Mouse (Mus musculus) midbrain, embryonic 12.5 days (tissue): ENCODE results near the gene Acadl. TPM values are rescaled to one million over a fixed set of nuclear protein-coding genes. Genes with fewer than 3 reads are reported as not detected.

ENCODE experiments used
- ATAC-seq: fragments of 200-750 bp; cut with Nextera tagmentation; 2 replicates; pipeline ENCODE4 v1.8.0; 2017; ENCODE audit warnings: low read depth, moderate TSS enrichment, moderate library complexity; ENCODE audit not compliant: low FRiP score
- H3K27ac ChIP-seq: fragments of 300-500 bp; sonication (generic); replicated peaks from 2 replicates; pipeline ENCODE4 v1.5.1; 2016; ENCODE audit warnings: mild to moderate bottlenecking
- H3K27me3 ChIP-seq: fragments of 300-500 bp; sonication (generic); 2 replicates; pipeline ENCODE4 v1.6.1; 2016; ENCODE audit warnings: mild to moderate bottlenecking
- H3K36me3 ChIP-seq: fragments of 300-500 bp; sonication (generic); 2 replicates; pipeline ENCODE4 v1.6.1; 2016
- H3K4me1 ChIP-seq: fragments of 300-500 bp; sonication (generic); 2 replicates; pipeline ENCODE4 v1.6.1; 2016
- H3K4me2 ChIP-seq: fragments of 300-500 bp; sonication (generic); replicated peaks from 2 replicates; pipeline ENCODE4 v1.6.1; 2016; ENCODE audit warnings: mild to moderate bottlenecking, moderate library complexity
- H3K4me3 ChIP-seq: fragments of 300-500 bp; sonication (generic); 2 replicates; pipeline ENCODE4 v1.5.1; 2016; ENCODE audit warnings: mild to moderate bottlenecking
- H3K9ac ChIP-seq: fragments of 300-500 bp; sonication (generic); replicated peaks from 2 replicates; pipeline ENCODE4 v1.6.1; 2016; ENCODE audit warnings: mild to moderate bottlenecking, moderate library complexity
- H3K9me3 ChIP-seq: fragments of 300-500 bp; sonication (generic); 2 replicates; pipeline ENCODE4 v1.6.1; 2016; ENCODE audit warnings: mild to moderate bottlenecking
- WGBS: fragments of 180-500 bp; shearing (Covaris S2); methylation state at CpG from one replicate; pipeline ENCODE4 v1.1.7; 2016; 5-methylcytosine and 5-hydroxymethylcytosine counted together
- polyA plus RNA-seq: library from polyadenylated mRNA; unstranded; fragments of >200 nt; fragmentation: Nextera tagmentation; extraction: Ambion mirVana; gene quantifications from 2 replicates; pipeline ENCODE4 v1.2.1, GENCODE M21; 2016

The Acadl gene
- polyA plus RNA-seq, 1 experiment from 2014 or later = 49.9 TPM

DNA sequence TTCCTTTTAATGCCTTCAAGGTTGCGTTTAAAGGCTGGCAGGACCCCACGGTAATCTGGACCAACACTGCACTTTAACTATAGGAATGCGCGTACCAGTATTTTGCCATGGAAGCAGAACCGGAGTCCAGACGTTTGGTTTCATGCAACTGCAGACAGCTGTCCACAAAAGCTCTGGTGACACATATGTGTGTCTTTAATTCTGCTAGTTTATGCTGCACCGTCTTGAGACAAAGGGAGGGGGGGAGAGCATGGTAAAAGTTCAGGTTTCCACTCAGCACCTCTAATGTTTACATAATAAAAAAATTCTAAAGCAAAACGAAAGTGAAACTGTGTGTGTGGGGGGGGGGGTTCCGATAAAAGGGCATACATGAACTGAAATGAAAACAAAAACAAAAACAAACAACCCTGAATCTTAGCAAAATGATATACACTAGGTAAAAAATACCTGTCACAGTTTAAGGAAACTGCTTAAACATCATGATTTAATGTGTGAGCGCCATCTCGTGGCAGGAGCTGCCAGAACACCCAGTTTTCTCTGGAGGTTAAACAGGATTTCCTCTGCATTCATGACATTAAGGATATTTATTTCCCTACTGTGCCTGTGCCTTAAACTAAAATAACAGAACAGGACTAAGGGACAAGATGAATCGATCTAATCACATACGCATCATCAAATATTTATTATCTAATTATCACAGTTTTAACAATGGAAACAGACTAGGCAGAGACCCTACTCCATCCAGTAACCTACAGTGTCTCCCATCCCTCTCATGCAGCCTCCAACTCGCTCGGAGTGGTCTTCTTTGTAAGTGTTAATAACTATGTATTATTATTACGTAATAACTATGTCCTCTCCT lies 24.7 kb downstream of the Acadl start:
- Histone ChIP-seq H3K27ac (no peak overlapping the region), H3K4me3 (no peak overlapping the region), H3K4me2 (no peak overlapping the region), H3K27me3 (no peaks in the 10 kb centered on the region), H3K9me3 (no peaks in the 10 kb centered on the region), H3K36me3 (no peaks in the 10 kb centered on the region), H3K4me1 (peaks cover 5% of the 10 kb centered on the region; the same call in 1 of the 2 replicates), H3K9ac (no peak overlapping the region)
- WGBS = 63% methylated on average over 16 of the region's 16 CpGs
- ATAC-seq = no peak; the same call in 1 of the 2 replicates

DNA sequence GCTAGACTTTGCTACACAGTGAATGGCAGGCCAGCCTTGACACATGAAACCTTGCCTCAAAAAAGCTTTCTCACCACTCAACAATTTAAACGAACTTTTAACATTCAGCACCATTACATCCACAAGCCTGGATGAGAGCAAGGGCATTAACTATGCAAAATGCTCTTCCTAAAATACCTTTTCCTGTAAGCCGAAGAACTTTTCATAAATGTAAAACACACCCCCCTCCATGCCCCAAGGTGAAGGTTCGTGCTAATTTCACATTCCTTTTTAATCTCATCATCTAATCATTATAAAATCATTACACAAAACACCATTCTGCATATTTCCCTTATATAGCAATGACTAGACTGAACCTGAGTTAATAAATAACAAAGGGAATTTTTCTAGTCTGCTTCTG lies 25.9 kb downstream of the Acadl start:
- H3K36me3 ChIP-seq = no peaks in the 10 kb centered on the region
- H3K9me3 ChIP-seq = no peaks in the 10 kb centered on the region
- no peak for ATAC-seq
- H3K4me2 ChIP-seq = no peak overlapping the region
- no peak overlapping the region for H3K27ac ChIP-seq
- H3K9ac ChIP-seq = no peak overlapping the region
- 85% methylated on average over 3 of the region's 3 CpGs for WGBS
- H3K4me3 ChIP-seq = no peak overlapping the region
- H3K4me1 ChIP-seq = peaks cover 4% of the 10 kb centered on the region; the same call in 1 of the 2 replicates
- no peaks in the 10 kb centered on the region for H3K27me3 ChIP-seq

DNA sequence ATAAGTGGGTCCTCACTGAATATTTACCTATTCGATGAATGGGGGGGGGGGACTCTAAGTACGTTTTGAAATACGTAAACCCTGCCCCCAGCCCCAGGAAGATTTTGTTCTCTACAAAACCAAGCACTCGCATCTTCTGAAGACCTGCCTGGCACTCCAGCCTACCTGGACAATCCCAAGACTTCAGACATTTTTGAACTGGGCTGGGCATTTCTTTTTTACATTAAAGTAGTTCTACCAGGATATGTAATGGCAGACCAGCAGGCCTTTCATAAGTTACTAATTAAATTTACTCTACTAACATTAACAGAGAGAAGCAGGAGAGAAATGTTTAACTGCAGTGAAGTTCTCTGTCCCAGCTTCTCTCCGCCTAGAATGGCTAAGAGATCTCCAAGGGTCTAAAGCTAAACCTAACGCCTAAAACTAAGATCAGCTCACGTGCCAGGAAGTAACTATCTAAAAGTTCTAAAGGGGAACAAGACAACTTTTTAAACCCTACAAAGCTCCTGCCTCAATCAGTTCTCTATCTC lies 30.4 kb downstream of the Acadl start:
- no peaks in the 10 kb centered on the region for H3K9me3 ChIP-seq
- no peak for ATAC-seq
- no peaks in the 10 kb centered on the region for H3K36me3 ChIP-seq
- no peaks in the 10 kb centered on the region for H3K4me1 ChIP-seq
- H3K27ac ChIP-seq = no peak overlapping the region
- H3K9ac ChIP-seq = no peak overlapping the region
- no peak overlapping the region for H3K4me3 ChIP-seq
- H3K27me3 ChIP-seq = no peaks in the 10 kb centered on the region
- H3K4me2 ChIP-seq = no peak overlapping the region
- 84% methylated on average over 7 of the region's 7 CpGs for WGBS

DNA sequence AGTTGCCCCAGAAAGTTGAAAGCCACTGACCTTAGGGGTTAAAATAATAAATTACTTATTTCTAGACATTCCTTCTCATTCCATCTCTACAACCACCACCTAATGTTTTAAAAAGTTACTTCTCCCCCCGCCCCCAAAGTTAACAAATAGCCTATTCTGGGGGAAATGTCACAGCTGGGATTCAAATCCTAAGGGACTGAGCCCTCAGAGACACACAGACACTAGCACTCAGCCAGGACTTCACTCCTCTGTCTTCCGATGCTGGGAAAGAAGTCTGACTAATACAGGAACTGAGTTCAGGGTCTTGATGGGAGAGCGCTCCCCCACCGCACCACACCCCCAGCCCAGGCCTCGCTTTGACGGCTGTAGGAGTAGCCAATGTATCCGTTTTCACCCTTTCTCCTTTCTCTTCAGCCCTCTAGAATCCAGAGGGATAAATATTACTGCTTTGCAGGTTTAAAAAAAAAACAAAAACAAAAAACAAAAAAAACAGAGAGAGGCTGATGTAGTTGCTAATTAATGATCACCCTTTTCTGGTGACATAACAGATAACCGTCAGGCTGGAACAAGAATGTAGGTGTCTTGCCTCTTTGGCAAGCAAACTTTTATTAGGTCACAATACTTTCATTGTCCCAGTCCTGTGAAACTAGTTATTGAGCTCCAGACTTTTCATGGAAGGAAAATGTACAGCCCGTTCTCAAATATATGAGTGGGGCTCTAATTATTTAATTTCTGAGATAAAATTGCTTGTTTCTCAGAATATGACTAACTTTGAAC lies 31.1 kb downstream of the Acadl start:
- Histone ChIP-seq H3K4me1 (no peaks in the 10 kb centered on the region), H3K27me3 (no peaks in the 10 kb centered on the region), H3K4me3 (no peak overlapping the region), H3K9me3 (no peaks in the 10 kb centered on the region), H3K9ac (no peak overlapping the region), H3K27ac (no peak overlapping the region), H3K36me3 (no peaks in the 10 kb centered on the region), H3K4me2 (no peak overlapping the region)
- 77% methylated on average over 9 of the region's 9 CpGs for WGBS
- ATAC-seq = no peak

DNA sequence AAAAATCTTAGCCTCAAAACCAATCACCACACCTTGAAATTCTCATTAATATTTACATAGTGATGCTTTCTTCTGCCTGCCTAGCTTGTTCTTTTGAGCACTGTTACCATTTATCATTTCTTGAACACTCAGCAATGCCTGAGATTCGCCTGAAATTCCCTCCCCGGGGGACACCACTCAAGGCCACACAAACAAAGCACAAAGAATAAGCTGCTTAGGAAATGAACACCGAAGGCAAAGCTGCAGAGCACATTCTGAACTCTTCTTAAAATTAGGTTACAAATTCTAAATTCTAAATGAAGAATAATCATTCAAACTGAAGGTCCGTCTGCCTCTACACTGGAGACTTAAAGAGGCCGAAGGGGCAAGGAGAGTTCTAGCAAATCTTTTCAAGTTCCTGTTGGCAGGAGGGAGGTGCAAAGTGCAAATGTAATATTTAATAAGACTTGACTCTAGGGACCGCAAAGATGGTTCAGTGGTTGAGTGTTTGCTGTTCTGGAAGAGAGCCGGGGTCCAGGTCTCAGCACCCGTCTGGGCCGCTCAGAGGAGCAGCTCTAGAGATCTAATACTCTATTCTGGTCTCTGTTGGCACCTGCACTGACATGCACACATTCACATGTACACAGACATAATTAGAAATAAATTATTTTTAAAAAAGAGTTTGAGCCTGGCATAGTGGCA lies 33.5 kb downstream of the Acadl start:
- Histone ChIP-seq H3K36me3 (no peaks in the 10 kb centered on the region), H3K27me3 (no peaks in the 10 kb centered on the region), H3K4me2 (no peak overlapping the region), H3K27ac (0 out of 2 replicates have a peak overlapping the region, but pooled peaks have one; percentile 1), H3K9ac (no peak overlapping the region), H3K9me3 (no peaks in the 10 kb centered on the region), H3K4me1 (no peaks in the 10 kb centered on the region), H3K4me3 (no peak overlapping the region)
- no peak for ATAC-seq
- 62% methylated on average over 9 of the region's 9 CpGs for WGBS

DNA sequence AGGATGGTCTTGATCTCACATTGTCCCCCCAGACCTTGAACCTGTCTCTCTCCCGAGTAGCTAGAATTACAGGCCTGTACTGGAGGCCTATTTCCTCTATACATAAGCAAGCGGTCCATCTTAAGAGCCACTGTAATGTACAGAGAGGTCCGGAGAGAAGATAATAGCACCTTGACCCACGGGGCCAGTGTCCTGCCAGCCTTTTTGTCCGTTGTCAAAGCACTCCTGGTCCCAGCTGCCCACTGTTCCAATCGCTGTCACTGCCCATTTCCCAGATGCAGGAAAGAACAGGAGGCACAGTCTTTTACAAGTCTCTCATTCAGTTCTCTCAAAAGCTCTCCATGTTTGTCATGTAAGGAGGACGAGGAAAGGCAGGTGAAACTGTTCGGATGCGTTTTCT lies 41.1 kb downstream of the Acadl start:
- H3K36me3 ChIP-seq = no peaks in the 10 kb centered on the region
- H3K27me3 ChIP-seq = peaks cover 7% of the 10 kb centered on the region
- WGBS = 78% methylated on average over 9 of the region's 9 CpGs
- H3K4me3 ChIP-seq = no peak overlapping the region
- H3K9ac ChIP-seq = no peak overlapping the region
- H3K4me1 ChIP-seq = peaks cover 9% of the 10 kb centered on the region
- H3K27ac ChIP-seq = no peak overlapping the region
- ATAC-seq = no peak
- H3K9me3 ChIP-seq = no peaks in the 10 kb centered on the region
- no peak overlapping the region for H3K4me2 ChIP-seq

DNA sequence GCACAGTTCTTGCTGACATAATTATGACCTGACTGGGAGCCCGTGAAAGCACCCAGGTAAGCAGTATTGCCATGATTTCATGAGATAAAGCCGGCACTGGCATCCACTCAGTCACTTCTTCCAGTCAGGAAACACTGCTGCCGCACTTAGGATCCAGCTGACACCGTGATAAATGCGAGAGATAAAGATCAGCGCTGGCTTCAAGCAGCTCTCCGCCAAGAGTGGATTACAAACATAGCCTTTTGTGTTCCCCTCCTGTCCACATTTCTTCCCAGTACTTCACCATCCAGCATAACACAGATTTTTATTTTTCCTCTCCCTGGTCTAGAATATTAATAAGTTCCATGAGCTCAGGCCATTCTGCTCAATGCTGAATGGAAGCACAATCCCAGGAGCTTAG lies 42.8 kb downstream of the Acadl start:
- Histone ChIP-seq H3K9me3 (no peaks in the 10 kb centered on the region), H3K4me2 (peak overlapping the region; percentile 26), H3K27ac (no peak overlapping the region), H3K4me1 (peaks cover 10% of the 10 kb centered on the region), H3K4me3 (no peak overlapping the region), H3K9ac (no peak overlapping the region), H3K36me3 (no peaks in the 10 kb centered on the region), H3K27me3 (peaks cover 7% of the 10 kb centered on the region)
- 19% methylated on average over 7 of the region's 7 CpGs for WGBS
- no peak for ATAC-seq

DNA sequence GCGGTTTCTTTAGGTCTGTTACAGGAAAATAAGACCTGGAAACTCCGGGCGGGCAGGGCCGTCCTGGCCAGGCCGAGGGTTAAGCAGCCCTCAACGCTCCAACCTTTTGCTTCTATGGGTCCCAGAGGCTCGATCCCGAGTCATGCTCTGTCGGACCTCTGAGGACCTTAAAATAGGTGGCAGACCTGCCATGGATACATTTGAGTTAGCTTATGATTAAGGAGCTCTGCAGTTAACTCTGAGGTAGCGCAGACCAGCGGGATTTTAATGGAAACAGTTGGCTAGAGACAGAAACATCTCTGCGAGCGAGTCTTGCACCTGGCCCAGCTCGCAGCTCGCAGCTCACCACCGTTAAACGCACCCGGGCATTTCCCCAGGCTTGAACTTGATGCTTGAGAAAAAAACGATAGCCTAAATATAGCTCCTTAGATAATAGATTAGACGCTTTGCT lies 45.2 kb downstream of the Acadl start:
- H3K9ac ChIP-seq = peak overlapping the region; percentile 92
- H3K27ac ChIP-seq = peak overlapping the region; percentile 98
- ATAC-seq = peak; percentile 56
- H3K9me3 ChIP-seq = no peaks in the 10 kb centered on the region
- peak overlapping the region; percentile 81 for H3K4me2 ChIP-seq
- H3K36me3 ChIP-seq = no peaks in the 10 kb centered on the region
- 2% methylated on average over 20 of the region's 20 CpGs for whole genome bisulfite sequencing
- H3K4me3 ChIP-seq = peak overlapping the region; percentile 88
- peaks cover 17% of the 10 kb centered on the region for H3K4me1 ChIP-seq
- H3K27me3 ChIP-seq = peaks cover 7% of the 10 kb centered on the region

DNA sequence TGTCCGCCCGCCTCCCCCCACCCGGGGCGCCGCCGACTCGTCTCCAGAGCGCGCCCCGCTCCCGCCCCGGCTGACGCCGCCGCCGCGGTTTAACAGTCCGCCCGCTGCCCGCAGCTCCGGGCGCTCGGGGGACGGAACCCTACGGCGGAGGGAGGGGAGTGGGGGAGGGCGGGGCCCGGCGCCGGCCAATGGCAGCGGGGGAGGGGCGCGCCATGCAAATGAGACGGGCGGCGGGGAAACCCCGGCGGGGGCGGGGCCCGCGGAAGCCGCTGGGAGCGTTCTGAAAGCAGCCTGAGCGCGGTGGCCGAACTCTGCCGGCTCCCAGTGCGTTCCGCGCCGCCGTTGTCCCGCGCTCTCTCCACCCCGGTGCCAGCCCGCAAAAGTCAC lies 45.6 kb downstream of the Acadl start, which contains the start of gene Kansl1l:
Gene Kansl1l (minus strand): TSS at position 110 of the 387 bp plus-strand sequence.
- peak within 1 kb of the TSS; percentile 98 for H3K27ac ChIP-seq
- WGBS = 0% methylated on average over 19 of the region's 56 CpGs
- ATAC-seq = peak; percentile 87
- H3K9ac ChIP-seq = peak within 1 kb of the TSS; percentile 92
- H3K4me1 ChIP-seq = peaks cover 17% of the 10 kb centered on the region
- H3K27me3 ChIP-seq = peaks cover 7% of the 10 kb centered on the region
- peak within 1 kb of the TSS; percentile 88 for H3K4me3 ChIP-seq
- H3K9me3 ChIP-seq = no peaks in the 10 kb centered on the region
- no peaks in the 10 kb centered on the region for H3K36me3 ChIP-seq
- peak within 1 kb of the TSS; percentile 81 for H3K4me2 ChIP-seq

DNA sequence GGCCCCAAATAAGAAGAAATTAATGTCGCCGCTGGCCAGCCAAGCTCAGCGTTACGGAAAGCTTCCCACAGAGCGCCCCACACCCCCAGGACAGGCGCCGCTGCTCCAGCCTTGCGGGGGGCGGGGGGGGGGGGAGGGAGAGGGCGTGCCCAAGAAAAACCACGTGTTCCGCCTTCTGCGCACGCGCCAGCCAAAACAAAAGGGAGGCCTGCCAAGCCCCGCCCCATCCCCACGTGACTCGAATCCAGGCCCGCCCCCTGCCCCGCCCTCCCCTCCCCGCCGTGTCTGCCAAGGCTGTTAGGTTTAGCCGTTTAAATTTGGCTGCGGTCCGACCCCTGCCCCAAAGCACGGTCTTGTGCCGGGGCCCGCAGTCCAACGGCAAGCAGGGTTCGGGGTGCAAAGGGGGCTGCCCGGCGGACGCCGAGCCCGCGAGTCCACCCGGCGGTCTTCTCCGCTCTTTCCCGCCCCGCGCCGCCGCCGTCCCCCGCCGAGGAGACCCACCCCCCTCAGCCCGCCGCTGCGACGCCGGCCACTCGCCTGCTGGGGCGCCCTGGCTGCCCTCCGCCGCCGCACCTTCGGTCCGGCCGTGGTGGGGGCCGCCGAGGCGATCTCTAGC lies 46.1 kb downstream of the Acadl start:
- Histone ChIP-seq H3K27ac (peak overlapping the region; percentile 98), H3K9ac (peak overlapping the region; percentile 92), H3K9me3 (no peaks in the 10 kb centered on the region), H3K36me3 (no peaks in the 10 kb centered on the region), H3K4me3 (peak overlapping the region; percentile 88), H3K27me3 (peaks cover 7% of the 10 kb centered on the region), H3K4me2 (peak overlapping the region; percentile 81), H3K4me1 (peaks cover 17% of the 10 kb centered on the region)
- under 1% methylated on average over 41 of the region's 63 CpGs for WGBS
- peak; percentile 90 for ATAC-seq
